Mouse (Mus musculus) embryonic fibroblast, embryonic 13.5 days (primary cell): ENCODE results near the gene Fam234b.

ENCODE experiments used
- CTCF ChIP-seq: IDR thresholded peaks from 2 replicates; pipeline ENCODE4 v1.5.1; 2011; ENCODE audit warnings: mild to moderate bottlenecking, control low read depth, low read length, moderate library complexity, borderline replicate concordance; ENCODE audit not compliant: insufficient read depth
- POLR2A ChIP-seq: IDR thresholded peaks from 2 replicates; pipeline ENCODE4 v1.6.1; 2011; ENCODE audit warnings: low read depth, mild to moderate bottlenecking, control low read depth, low read length, moderate library complexity

DNA sequence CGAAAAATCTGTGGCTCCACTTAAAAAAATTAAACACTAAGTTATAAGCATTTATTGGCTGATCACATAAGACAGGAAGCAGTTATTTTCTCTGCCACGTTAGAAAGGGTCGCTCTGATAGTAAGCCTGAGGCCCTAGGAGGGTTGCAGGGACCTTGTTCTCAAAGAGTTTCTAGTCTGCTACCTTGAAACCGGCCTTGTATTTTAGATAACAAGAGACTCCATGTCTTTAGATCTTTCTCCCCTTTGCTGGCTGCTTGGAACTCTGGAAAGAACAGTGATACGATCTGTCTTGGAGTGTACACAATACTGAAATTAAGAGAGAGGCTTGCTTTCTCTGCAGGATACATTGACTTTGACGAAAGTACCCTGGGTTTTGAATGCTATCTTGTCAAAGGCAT lies 949 bp downstream of the Fam234b start:
- no peak for TF ChIP-seq CTCF
- no peak for TF ChIP-seq POLR2A
